Mouse (Mus musculus) kidney, postnatal 0 days (tissue): ENCODE data around the gene Tsen54. TPM values are rescaled to one million over a fixed set of nuclear protein-coding genes. Genes with fewer than 3 reads are reported as not detected.

Source experiments
- ATAC-seq: fragments of 200-750 bp; cut with Nextera tagmentation; replicated peaks from 2 replicates; pipeline ENCODE4 v1.8.0; 2017; ENCODE audit warnings: low read depth, moderate number of reproducible peaks, moderate TSS enrichment, moderate library complexity; ENCODE audit not compliant: low FRiP score
- DNase-seq: peaks from one replicate; pipeline ENCODE4 v3.0.0-alpha.2; 2016; ENCODE audit warnings: low spot score
- H3K27ac ChIP-seq: fragments of 300-500 bp; sonication (generic); 2 replicates; pipeline ENCODE4 v1.5.1; 2014; ENCODE audit warnings: mild to moderate bottlenecking
- H3K27me3 ChIP-seq: fragments of 300-500 bp; sonication (generic); 2 replicates; pipeline ENCODE4 v1.6.1; 2014; ENCODE audit warnings: low read length, mixed read lengths; ENCODE audit not compliant: insufficient read depth
- H3K36me3 ChIP-seq: fragments of 300-500 bp; sonication (generic); 2 replicates; pipeline ENCODE4 v1.6.1; 2014; ENCODE audit warnings: low read length, mixed read lengths; ENCODE audit not compliant: insufficient read depth
- H3K4me1 ChIP-seq: fragments of 300-500 bp; sonication (generic); replicated peaks from 2 replicates; pipeline ENCODE4 v1.6.1; 2014; ENCODE audit warnings: antibody characterized with exemption, low read length, mixed read lengths; ENCODE audit not compliant: insufficient read depth
- H3K4me2 ChIP-seq: fragments of 300-500 bp; sonication (generic); 2 replicates; pipeline ENCODE4 v1.6.1; 2014; ENCODE audit warnings: mild to moderate bottlenecking, low read length, moderate library complexity, mixed read lengths
- H3K4me3 ChIP-seq: fragments of 300-500 bp; sonication (generic); replicated peaks from 2 replicates; pipeline ENCODE4 v1.5.1; 2014; ENCODE audit warnings: low read depth, low read length
- H3K9ac ChIP-seq: fragments of 300-500 bp; sonication (generic); 2 replicates; pipeline ENCODE4 v1.6.1; 2014; ENCODE audit warnings: low read depth, low read length
- H3K9me3 ChIP-seq: fragments of 300-500 bp; sonication (generic); replicated peaks from 2 replicates; pipeline ENCODE4 v1.6.1; 2016; ENCODE audit warnings: low read length, inconsistent platforms, mixed read lengths
- CTCF ChIP-seq: IDR thresholded peaks from 2 replicates; pipeline ENCODE4 v1.5.1; 2016; ENCODE audit warnings: antibody characterized with exemption, low read depth, mild to moderate bottlenecking, moderate library complexity
- WGBS: fragments of 180-500 bp; shearing (Covaris S2); extraction: QIAGEN DNeasy Blood & Tissue Kit; methylation state at CpG from one replicate; pipeline ENCODE4 v1.1.7; 2014; 5-methylcytosine and 5-hydroxymethylcytosine counted together
- polyA plus RNA-seq: library from polyadenylated mRNA; unstranded; fragments of >200 nt; fragmentation: Nextera tagmentation; extraction: Ambion mirVana; gene quantifications from 2 replicates; pipeline ENCODE4 v1.2.1, GENCODE M21; 2015

Tsen54 gene
- polyA plus RNA-seq, 1 experiment from 2014 or later, result 34.7 TPM

GRCm38 (mm10) chr11:115797665-115798064 lies 16.9 kb upstream of the Tsen54 start:
- Histone ChIP-seq H3K36me3 (peaks cover 83% of the 10 kb centered on the region), H3K4me3 (no peak overlapping the region), H3K9ac (no peak overlapping the region), H3K4me1 (no peaks in the 10 kb centered on the region), H3K27me3 (no peaks in the 10 kb centered on the region), H3K9me3 (no peaks in the 10 kb centered on the region), H3K27ac (no peak overlapping the region), H3K4me2 (no peak overlapping the region)
- DNase-seq (no peak), ATAC-seq (no peak)
- 72% methylated on average over 9 of the region's 9 CpGs for WGBS
- no peak for TF ChIP-seq CTCF

GRCm38 (mm10) chr11:115800981-115801380 lies 13.5 kb upstream of the Tsen54 start:
- WGBS, result 88% methylated on average over 18 of the region's 18 CpGs
- no peak overlapping the region for H3K4me2 ChIP-seq
- no peaks in the 10 kb centered on the region for H3K9me3 ChIP-seq
- no peak for DNase-seq
- no peak overlapping the region for H3K27ac ChIP-seq
- H3K27me3 ChIP-seq, result no peaks in the 10 kb centered on the region
- no peak for TF ChIP-seq CTCF
- no peak overlapping the region for H3K4me3 ChIP-seq
- no peaks in the 10 kb centered on the region for H3K4me1 ChIP-seq
- H3K36me3 ChIP-seq, result peaks cover 72% of the 10 kb centered on the region
- ATAC-seq, result no peak
- H3K9ac ChIP-seq, result no peak overlapping the region

- TF ChIP-seq CTCF, result no peak
- no peak overlapping the region for H3K9ac ChIP-seq
- 78% methylated on average over 24 of the region's 24 CpGs for WGBS
- DNase-seq (no peak), ATAC-seq (no peak)
- H3K36me3 ChIP-seq, result peaks cover 64% of the 10 kb centered on the region
- H3K4me1 ChIP-seq, result no peaks in the 10 kb centered on the region
- no peak overlapping the region for H3K27ac ChIP-seq
- H3K9me3 ChIP-seq, result no peaks in the 10 kb centered on the region
- no peak overlapping the region for H3K4me2 ChIP-seq
- H3K27me3 ChIP-seq, result no peaks in the 10 kb centered on the region
- H3K4me3 ChIP-seq, result no peak overlapping the region
Measured at GRCm38 (mm10) chr11:115803072-115803709, 11.3 kb upstream of the Tsen54 start.

GRCm38 (mm10) chr11:115805005-115805404 lies 9.5 kb upstream of the Tsen54 start:
- Histone ChIP-seq H3K4me1 (peaks cover 12% of the 10 kb centered on the region), H3K4me3 (no peak overlapping the region), H3K9me3 (no peaks in the 10 kb centered on the region), H3K4me2 (no peak overlapping the region), H3K27me3 (no peaks in the 10 kb centered on the region), H3K36me3 (peaks cover 53% of the 10 kb centered on the region), H3K27ac (no peak overlapping the region), H3K9ac (no peak overlapping the region)
- DNase-seq (no peak), ATAC-seq (no peak)
- no peak for TF ChIP-seq CTCF
- 95% methylated on average over 7 of the region's 7 CpGs for WGBS

GRCm38 (mm10) chr11:115806154-115806553 lies 8.4 kb upstream of the Tsen54 start:
- Histone ChIP-seq H3K27ac (no peak overlapping the region), H3K9ac (no peak overlapping the region), H3K4me2 (no peak overlapping the region), H3K4me1 (peaks cover 24% of the 10 kb centered on the region), H3K4me3 (no peak overlapping the region), H3K27me3 (no peaks in the 10 kb centered on the region), H3K9me3 (no peaks in the 10 kb centered on the region), H3K36me3 (peaks cover 42% of the 10 kb centered on the region)
- DNase-seq (no peak), ATAC-seq (no peak)
- TF ChIP-seq CTCF, result no peak
- WGBS, result 88% methylated on average over 10 of the region's 10 CpGs

- Histone ChIP-seq H3K27me3 (no peaks in the 10 kb centered on the region), H3K9me3 (no peaks in the 10 kb centered on the region), H3K4me2 (no peak overlapping the region), H3K9ac (no peak overlapping the region), H3K4me3 (no peak overlapping the region), H3K27ac (no peak overlapping the region), H3K36me3 (peaks cover 31% of the 10 kb centered on the region), H3K4me1 (peaks cover 34% of the 10 kb centered on the region)
- WGBS, result 89% methylated on average over 6 of the region's 6 CpGs
- ATAC-seq (no peak), DNase-seq (no peak)
- no peak for TF ChIP-seq CTCF
Measured at GRCm38 (mm10) chr11:115807306-115807705, 7.2 kb upstream of the Tsen54 start.

GRCm38 (mm10) chr11:115807971-115808370 lies 6.6 kb upstream of the Tsen54 start:
- no peak for TF ChIP-seq CTCF
- H3K27ac ChIP-seq, result peak overlapping the region; percentile 77; the same call in 1 of the 2 replicates
- no peak for ATAC-seq
- no peak for DNase-seq
- H3K9me3 ChIP-seq, result no peaks in the 10 kb centered on the region
- no peak overlapping the region for H3K4me2 ChIP-seq
- H3K9ac ChIP-seq, result no peak overlapping the region
- peaks cover 34% of the 10 kb centered on the region for H3K4me1 ChIP-seq
- 73% methylated on average over 11 of the region's 11 CpGs for WGBS
- H3K4me3 ChIP-seq, result no peak overlapping the region
- H3K27me3 ChIP-seq, result no peaks in the 10 kb centered on the region
- peaks cover 24% of the 10 kb centered on the region for H3K36me3 ChIP-seq
